Mouse (Mus musculus): ENCODE measurements around the gene Rtbdn. TPM values are rescaled to one million over a fixed set of nuclear protein-coding genes. Genes with fewer than 3 reads are reported as not detected.

Rtbdn gene
- total RNA-seq, 2 experiments from 2014 or later: not detected

Small RNAs within 50 kb of the gene (microRNA-seq; reads per million reads assigned to microRNA genes)
- 0 reads per million in 2 experiments for gene Gm24197

Other genes starting within 250 kb of the Rtbdn start
- gene Lyl1, start 245.5 kb upstream of the Rtbdn start, total RNA-seq (2021): 1 to 10 TPM; 3.1 to 4.4 TPM
- under 1 TPM; 0.40 to 0.69 TPM for gene G430095P16Rik, start 224.0 kb upstream of the Rtbdn start, total RNA-seq (2021)
- gene Nfix, start 146.6 kb upstream of the Rtbdn start, total RNA-seq (2021): 100 to 1,000 TPM; 250 to 260 TPM
- gene Dand5, start 124.2 kb upstream of the Rtbdn start, total RNA-seq (2021): 10 to 100 TPM; 10.0 to 13.2 TPM
- gene Gadd45gip1, start 115.5 kb upstream of the Rtbdn start, total RNA-seq (2021): 10 to 100 TPM; 31.5 to 35.7 TPM
- gene Rad23a, start 106.3 kb upstream of the Rtbdn start, total RNA-seq (2021): 10 to 100 TPM; 88.5 to 96.7 TPM
- gene Calr, start 100.1 kb upstream of the Rtbdn start, total RNA-seq (2021): 100 to 1,000 TPM; 297 to 306 TPM
- 10 to 100 TPM; 22.6 to 22.9 TPM for gene Farsa, start 90.0 kb upstream of the Rtbdn start, total RNA-seq (2021)
- 1 to 10 TPM; 4.4 to 4.9 TPM for gene Syce2, start 74.9 kb upstream of the Rtbdn start, total RNA-seq (2021)
- 10 to 100 TPM; 79.9 to 84.2 TPM for gene Gcdh, start 53.1 kb upstream of the Rtbdn start, total RNA-seq (2021)
- not detected for gene Klf1, start 45.1 kb upstream of the Rtbdn start, total RNA-seq (2021)
- gene Dnase2a, start 38.4 kb upstream of the Rtbdn start, total RNA-seq (2021): 10 to 100 TPM in 1 of 2 experiments, 1 to 10 TPM in 1; 9.5 to 11.0 TPM
- gene Mast1, start 9.6 kb upstream of the Rtbdn start, total RNA-seq (2021): under 1 TPM; 0.10 TPM
- 1 to 10 TPM in 1 of 2 experiments, not detected in 1; 2.3 TPM for gene Gm49661, start 22.4 kb downstream of the Rtbdn start, total RNA-seq (2021)
- gene Prdx2, start 22.6 kb downstream of the Rtbdn start, total RNA-seq (2021): 100 to 1,000 TPM; 648 to 740 TPM
- 10 to 100 TPM; 45.6 to 48.4 TPM for gene Rnaseh2a, start 22.8 kb downstream of the Rtbdn start, total RNA-seq (2021)
- gene Junb, start 31.7 kb downstream of the Rtbdn start, total RNA-seq (2021): 10 to 100 TPM; 11.0 to 13.9 TPM
- gene Hook2, start 43.6 kb downstream of the Rtbdn start, total RNA-seq (2021): 1 to 10 TPM; 2.7 TPM
- not detected for gene Best2, start 67.5 kb downstream of the Rtbdn start, total RNA-seq (2021)
- 10 to 100 TPM; 64.7 to 67.3 TPM for gene Asna1, start 78.3 kb downstream of the Rtbdn start, total RNA-seq (2021)
- 10 to 100 TPM; 84.5 to 87.7 TPM for gene Trir, start 79.8 kb downstream of the Rtbdn start, total RNA-seq (2021)
- 10 to 100 TPM; 24.1 to 31.2 TPM for gene Tnpo2, start 89.9 kb downstream of the Rtbdn start, total RNA-seq (2021)
- 1 to 10 TPM; 2.7 to 3.2 TPM for gene Fbxw9, start 113.1 kb downstream of the Rtbdn start, total RNA-seq (2021)
- gene Gm5741, start 121.0 kb downstream of the Rtbdn start, total RNA-seq (2021): not detected
- gene Dhps, start 124.8 kb downstream of the Rtbdn start, total RNA-seq (2021): 10 to 100 TPM; 36.5 to 36.6 TPM
- 10 to 100 TPM; 42.1 to 47.3 TPM for gene Wdr83os, start 133.7 kb downstream of the Rtbdn start, total RNA-seq (2021)
- 10 to 100 TPM; 28.7 to 34.6 TPM for gene Wdr83, start 134.3 kb downstream of the Rtbdn start, total RNA-seq (2021)
- 10 to 100 TPM; 27.6 to 27.7 TPM for gene Man2b1, start 136.3 kb downstream of the Rtbdn start, total RNA-seq (2021)
- gene Zfp791, start 176.1 kb downstream of the Rtbdn start, total RNA-seq (2021): 1 to 10 TPM; 1.7 to 2.4 TPM
- not detected for gene Cks1brt, start 204.9 kb downstream of the Rtbdn start, total RNA-seq (2021)

Data from heart, adult 18-20 months (tissue).